Mouse (Mus musculus): ENCODE measurements around the gene Vapa. TPM values are rescaled to one million over a fixed set of nuclear protein-coding genes. Genes with fewer than 3 reads are reported as not detected.

Vapa gene
- polyA plus RNA-seq (2021), result 141 TPM

DNA sequence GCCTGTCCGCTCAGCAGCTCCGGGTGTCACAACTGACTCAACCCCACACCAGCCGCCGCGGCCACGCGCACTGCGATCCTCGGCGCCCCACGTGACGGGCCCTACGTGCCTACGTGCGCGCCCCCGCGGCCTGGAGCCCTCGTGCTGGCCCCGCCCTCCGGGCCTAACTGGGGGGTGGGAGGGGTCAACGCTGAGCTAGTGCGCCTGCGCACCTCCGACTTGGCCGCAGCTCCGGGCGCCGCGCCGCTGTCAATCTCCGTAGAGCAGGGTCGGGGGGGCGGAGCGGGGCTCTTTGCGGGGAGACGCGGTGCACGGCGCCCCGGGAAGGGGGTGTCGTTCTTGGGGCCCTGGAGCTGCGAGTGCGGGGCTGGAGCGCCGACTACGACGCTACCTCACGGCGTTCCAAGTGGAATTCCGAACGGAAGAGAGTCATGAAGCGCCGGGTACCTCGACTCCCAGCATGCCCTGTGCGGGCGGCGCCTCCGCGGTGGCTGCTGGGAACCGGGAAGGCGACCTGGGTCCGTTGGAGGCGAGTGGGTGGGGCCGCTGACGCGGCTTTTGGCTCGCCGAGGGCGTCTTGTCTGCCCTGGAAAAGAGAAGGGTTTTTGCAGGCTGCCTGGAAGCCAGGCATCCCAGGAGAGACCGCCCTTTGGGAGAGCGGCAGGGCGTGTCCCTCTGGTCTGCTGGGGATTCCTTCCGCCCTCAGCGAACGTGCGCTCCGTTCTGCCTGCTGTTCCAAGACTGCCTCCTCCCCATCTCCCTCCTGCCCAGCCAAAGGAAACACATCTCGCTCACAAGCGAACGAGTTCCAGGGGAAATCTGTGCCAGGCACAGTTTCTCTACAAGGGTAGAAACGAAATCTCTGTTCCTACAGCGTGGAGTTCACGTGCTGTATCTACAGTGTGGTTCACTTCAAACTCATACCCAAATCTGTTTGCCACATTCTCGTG is at the start of gene Vapa:
Gene Vapa (minus strand): TSS at position 93 of the 950 bp plus-strand sequence.
- no peak for TF ChIP-seq CTCF (IDR thresholded peaks at IDR 0.05)
- POLR2A ChIA-PET, result interaction anchor here (0.8 to 3.8 kb wide), 6 partner anchors 13 to 170 kb away, joined by 3 to 16 read pairs (median 4); no protein-coding TSS in a partner anchor
- H3K27me3 ChIP-seq, result no peaks in the 10 kb centered on the region
- CTCF ChIA-PET, result no interaction called here
- DNase-seq (ENCODE audit: low read depth, low spot score) (peak; percentile 84), ATAC-seq (peak; percentile 87)
- in situ Hi-C loops (cut with MboI; ENCODE audit: low pct_unique_long_range_greater_than_20kb), result loop anchor here (25.0 kb wide), 1 partner anchor 499 kb away; the partner anchor contains the start of genes Ddx11, Ndufv2 and Washc1

DNA sequence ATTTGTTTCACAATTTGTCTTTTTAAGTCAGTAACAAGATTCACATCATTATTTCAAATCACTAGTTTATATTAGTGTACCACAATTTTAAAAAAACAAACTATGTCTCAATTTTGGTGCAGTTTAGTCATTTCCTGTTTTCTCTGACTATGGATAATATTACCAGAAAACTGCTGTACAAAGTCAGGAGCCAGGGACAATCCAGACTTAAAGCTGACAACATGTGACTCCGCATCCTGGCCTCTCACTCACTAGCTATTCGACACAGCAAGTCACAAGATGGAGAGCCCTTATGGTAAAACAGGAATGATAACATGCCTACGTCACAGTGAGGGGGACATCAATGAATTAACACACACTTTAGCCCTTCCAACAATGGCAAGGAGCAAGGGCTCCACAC is 49.3 kb upstream of the Vapa start:
- TF ChIP-seq CTCF (IDR thresholded peaks at IDR 0.05), result no peak
- in situ Hi-C loops (cut with MboI; ENCODE audit: low pct_unique_long_range_greater_than_20kb), result no loop called here
- no peak for DNase-seq (ENCODE audit: low read depth, low spot score)
- ChIA-PET CTCF (interaction anchor here (0.7 to 1.0 kb wide), 2 partner anchors 15 to 25 kb away, joined by 3 read pairs; no protein-coding TSS in a partner anchor), POLR2A (interaction anchor here (1.5 kb wide), 1 partner anchor 50 kb away, joined by 3 read pairs; no protein-coding TSS in a partner anchor)
- no peak for ATAC-seq
- H3K27me3 ChIP-seq, result no peaks in the 10 kb centered on the region

GRCm38 (mm10) chr17:65658416-65658815 is 45.1 kb upstream of the Vapa start:
- in situ Hi-C loops (cut with MboI; ENCODE audit: low pct_unique_long_range_greater_than_20kb), result no loop called here
- DNase-seq (ENCODE audit: low read depth, low spot score) (no peak), ATAC-seq (peak; percentile 88)
- TF ChIP-seq CTCF (IDR thresholded peaks at IDR 0.05), result no peak
- ChIA-PET POLR2A (interaction anchor here (0.9 kb wide), 1 partner anchor 10 kb away, joined by 3 read pairs; no protein-coding TSS in a partner anchor), CTCF (interaction anchor here (0.9 to 1.2 kb wide), 2 partner anchors 14 to 49 kb away, joined by 3 to 4 read pairs; no protein-coding TSS in a partner anchor)
- no peaks in the 10 kb centered on the region for H3K27me3 ChIP-seq

GRCm38 (mm10) chr17:65657958-65658357 is 44.6 kb upstream of the Vapa start:
- DNase-seq (ENCODE audit: low read depth, low spot score) (no peak), ATAC-seq (no peak)
- in situ Hi-C loops (cut with MboI; ENCODE audit: low pct_unique_long_range_greater_than_20kb), result no loop called here
- TF ChIP-seq CTCF (IDR thresholded peaks at IDR 0.05), result no peak
- CTCF ChIA-PET, result interaction anchor here (0.9 to 1.2 kb wide), 2 partner anchors 14 to 49 kb away, joined by 3 to 4 read pairs; no protein-coding TSS in a partner anchor
- POLR2A ChIA-PET, result interaction anchor here (0.9 kb wide), 1 partner anchor 10 kb away, joined by 3 read pairs; no protein-coding TSS in a partner anchor
- H3K27me3 ChIP-seq, result no peaks in the 10 kb centered on the region

- ChIA-PET POLR2A (no interaction called here), CTCF (no interaction called here)
- DNase-seq (ENCODE audit: low read depth, low spot score) (no peak), ATAC-seq (no peak)
- TF ChIP-seq CTCF (IDR thresholded peaks at IDR 0.05), result no peak
- in situ Hi-C loops (cut with MboI; ENCODE audit: low pct_unique_long_range_greater_than_20kb), result no loop called here
- no peaks in the 10 kb centered on the region for H3K27me3 ChIP-seq
These were observed 43.4 kb upstream of the Vapa start for GRCm38 (mm10) chr17:65656731-65657130.

DNA sequence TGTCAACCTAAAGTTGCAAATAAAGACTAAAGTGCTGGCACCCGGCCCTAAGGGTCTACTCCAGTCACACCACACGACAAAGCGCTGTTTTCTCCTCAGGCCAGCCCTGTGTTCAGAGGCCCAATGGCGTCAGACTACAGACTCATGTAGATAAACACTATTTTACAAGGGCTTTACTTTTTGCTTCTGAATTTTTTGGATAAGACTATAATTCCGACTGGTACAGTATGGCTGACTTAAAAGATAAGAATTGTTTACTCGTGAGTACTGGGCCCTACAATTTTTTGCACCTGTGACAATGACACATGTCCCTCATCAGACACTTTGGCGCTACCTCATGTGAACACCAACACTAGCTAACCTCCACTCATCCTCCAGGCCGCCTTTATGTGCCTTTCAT is 42.7 kb upstream of the Vapa start:
- CTCF ChIA-PET, result no interaction called here
- POLR2A ChIA-PET, result no interaction called here
- no peak for ATAC-seq

GRCm38 (mm10) chr17:65655608-65656007 is 42.3 kb upstream of the Vapa start:
- no peaks in the 10 kb centered on the region for H3K27me3 ChIP-seq
- CTCF ChIA-PET, result no interaction called here
- no peak for TF ChIP-seq CTCF (IDR thresholded peaks at IDR 0.05)
- in situ Hi-C loops (cut with MboI; ENCODE audit: low pct_unique_long_range_greater_than_20kb), result no loop called here
- DNase-seq (ENCODE audit: low read depth, low spot score), result no peak
- no peak for ATAC-seq
- POLR2A ChIA-PET, result no interaction called here

More for the DNA sequence above, 42.7 kb upstream of the Vapa start:
- in situ Hi-C loops (cut with MboI; ENCODE audit: low pct_unique_long_range_greater_than_20kb), result no loop called here
- H3K27me3 ChIP-seq, result no peaks in the 10 kb centered on the region
- no peak for DNase-seq (ENCODE audit: low read depth, low spot score)
- TF ChIP-seq CTCF (IDR thresholded peaks at IDR 0.05), result no peak

DNA sequence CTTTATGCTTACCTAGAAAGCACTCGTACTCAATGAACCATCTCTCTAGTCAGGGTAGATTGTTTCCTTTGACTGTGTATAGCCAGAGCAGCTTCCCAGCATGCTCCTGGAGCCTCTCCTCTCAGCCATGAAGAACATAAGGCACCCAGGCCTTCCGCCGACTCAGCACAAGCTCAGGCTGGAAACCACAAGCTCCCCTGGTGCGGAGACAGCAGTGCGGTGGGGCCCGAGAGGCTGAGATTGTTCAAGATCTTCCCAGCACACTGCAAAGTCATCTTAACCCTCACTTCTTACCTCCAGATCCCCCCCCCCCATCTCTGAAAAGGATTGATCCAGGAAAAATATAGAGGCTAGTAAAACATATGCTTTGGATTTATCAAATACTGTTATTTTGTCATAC is 37.2 kb upstream of the Vapa start:
- ATAC-seq (no peak), DNase-seq (ENCODE audit: low read depth, low spot score) (no peak)
- POLR2A ChIA-PET, result no interaction called here
- no peak for TF ChIP-seq CTCF (IDR thresholded peaks at IDR 0.05)
- H3K27me3 ChIP-seq, result no peaks in the 10 kb centered on the region
- CTCF ChIA-PET, result interaction anchor here (0.8 to 2.2 kb wide), 3 partner anchors 14 to 56 kb away, joined by 3 to 7 read pairs (median 3); no protein-coding TSS in a partner anchor
- in situ Hi-C loops (cut with MboI; ENCODE audit: low pct_unique_long_range_greater_than_20kb), result no loop called here

DNA sequence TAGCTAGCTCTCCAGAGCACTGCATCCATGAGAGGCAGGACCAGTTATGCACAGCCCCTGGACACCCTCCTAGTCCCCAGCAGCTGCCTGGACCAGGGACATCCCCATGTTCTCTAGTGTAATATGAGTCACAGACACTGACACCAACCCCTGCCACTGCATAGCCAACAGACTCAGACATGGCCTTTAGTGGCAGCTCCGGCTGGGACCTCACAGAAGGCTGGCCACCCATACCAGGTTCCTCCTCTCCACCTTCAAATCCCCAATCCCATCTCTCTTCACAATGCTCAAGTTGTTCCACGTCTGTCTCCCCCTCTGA is 35.8 kb upstream of the Vapa start:
- ATAC-seq (no peak), DNase-seq (ENCODE audit: low read depth, low spot score) (no peak)
- ChIA-PET CTCF (interaction anchor here (1.6 to 2.2 kb wide), 2 partner anchors 15 to 57 kb away, joined by 3 to 7 read pairs; no protein-coding TSS in a partner anchor), POLR2A (interaction anchor here (1.2 kb wide), 1 partner anchor 9 kb away, joined by 3 read pairs; no protein-coding TSS in a partner anchor)
- in situ Hi-C loops (cut with MboI; ENCODE audit: low pct_unique_long_range_greater_than_20kb), result no loop called here
- H3K27me3 ChIP-seq, result no peaks in the 10 kb centered on the region
- no peak for TF ChIP-seq CTCF (IDR thresholded peaks at IDR 0.05)

DNA sequence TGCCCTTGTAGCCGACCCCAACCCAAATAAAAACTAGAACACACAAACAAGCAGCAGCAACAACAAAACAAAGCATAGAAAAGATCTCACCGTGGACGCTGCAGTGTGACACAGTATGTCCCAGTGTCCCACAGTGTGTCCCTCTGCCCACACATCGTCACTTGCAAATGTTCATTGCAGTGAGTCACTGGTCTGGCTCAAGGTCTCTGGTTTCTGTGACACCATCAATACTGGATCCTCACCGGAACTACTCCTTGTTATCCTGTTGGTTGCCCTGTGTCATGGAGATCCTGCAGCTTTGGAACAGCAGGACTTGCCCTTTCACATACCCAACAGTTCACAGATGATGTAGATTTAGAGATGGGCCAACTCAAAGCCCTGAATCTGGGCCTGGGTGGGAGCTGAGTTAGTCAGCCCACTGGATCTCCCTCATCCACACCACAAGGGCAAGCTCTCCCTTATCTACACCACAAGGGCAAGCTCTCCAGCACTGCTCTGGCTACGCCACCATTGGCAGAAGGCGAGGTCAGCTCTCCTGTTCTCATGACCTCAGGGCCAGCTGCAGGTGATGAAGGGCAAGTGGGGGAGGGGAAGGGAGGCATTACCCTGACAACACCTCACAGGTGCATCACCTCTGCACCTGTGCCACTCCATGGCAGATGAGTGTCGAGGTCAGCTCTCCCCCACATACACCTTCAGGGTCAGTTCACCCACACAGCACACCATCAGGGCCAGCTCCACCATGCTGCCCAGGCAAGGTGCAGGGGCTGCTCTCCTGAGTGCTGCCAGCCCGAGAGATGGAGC is 35.2 kb upstream of the Vapa start:
- ChIA-PET CTCF (interaction anchor here (1.6 to 2.2 kb wide), 2 partner anchors 16 to 58 kb away, joined by 3 to 7 read pairs; no protein-coding TSS in a partner anchor), POLR2A (interaction anchor here (1.2 kb wide), 1 partner anchor 9 kb away, joined by 3 read pairs; no protein-coding TSS in a partner anchor)
- ATAC-seq (no peak), DNase-seq (ENCODE audit: low read depth, low spot score) (no peak)
- in situ Hi-C loops (cut with MboI; ENCODE audit: low pct_unique_long_range_greater_than_20kb), result no loop called here
- TF ChIP-seq CTCF (IDR thresholded peaks at IDR 0.05), result no peak
- no peaks in the 10 kb centered on the region for H3K27me3 ChIP-seq
